Mouse (Mus musculus) limb, embryonic 10.5 days (tissue): ENCODE results near the gene Mdc1. TPM values are rescaled to one million over a fixed set of nuclear protein-coding genes. Genes with fewer than 3 reads are reported as not detected.
A peak's percentile ranks its signal among the peaks of the same experiment; 100 is the strongest.

Experiments
- DNase-seq: peaks from one replicate; pipeline ENCODE4 v3.0.0-alpha.2; 2017; ENCODE audit warnings: low spot score
- H3K27ac ChIP-seq: fragments of 300-500 bp; sonication (generic); 2 replicates; pipeline ENCODE4 v1.5.1; 2016; ENCODE audit warnings: mild to moderate bottlenecking
- H3K27me3 ChIP-seq: fragments of 300-500 bp; sonication (generic); 2 replicates; pipeline ENCODE4 v1.6.1; 2016; ENCODE audit warnings: low read depth, mild to moderate bottlenecking; ENCODE audit not compliant: poor library complexity, severe bottlenecking
- H3K36me3 ChIP-seq: fragments of 300-500 bp; sonication (generic); 2 replicates; pipeline ENCODE4 v1.6.1; 2016; ENCODE audit warnings: mild to moderate bottlenecking, moderate library complexity
- H3K4me1 ChIP-seq: fragments of 300-500 bp; sonication (generic); 2 replicates; pipeline ENCODE4 v1.6.1; 2016
- H3K4me3 ChIP-seq: fragments of 300-500 bp; sonication (generic); 2 replicates; pipeline ENCODE4 v1.5.1; 2016; ENCODE audit warnings: mild to moderate bottlenecking, moderate library complexity
- H3K9me3 ChIP-seq: fragments of 300-500 bp; sonication (generic); replicated peaks from 2 replicates; pipeline ENCODE4 v1.6.1; 2016; ENCODE audit warnings: mild to moderate bottlenecking
- WGBS: fragments of 180-500 bp; shearing (Covaris S2); methylation state at CpG from one replicate; pipeline ENCODE4 v1.1.7; 2016; 5-methylcytosine and 5-hydroxymethylcytosine counted together
- polyA plus RNA-seq: library from polyadenylated mRNA; unstranded; fragments of >200 nt; fragmentation: Nextera tagmentation; extraction: Ambion mirVana; gene quantifications from 2 replicates; pipeline ENCODE4 v1.2.1, GENCODE M21; 2016

The Mdc1 gene
- polyA plus RNA-seq, 1 experiment from 2014 or later: 27.3 TPM

DNA sequence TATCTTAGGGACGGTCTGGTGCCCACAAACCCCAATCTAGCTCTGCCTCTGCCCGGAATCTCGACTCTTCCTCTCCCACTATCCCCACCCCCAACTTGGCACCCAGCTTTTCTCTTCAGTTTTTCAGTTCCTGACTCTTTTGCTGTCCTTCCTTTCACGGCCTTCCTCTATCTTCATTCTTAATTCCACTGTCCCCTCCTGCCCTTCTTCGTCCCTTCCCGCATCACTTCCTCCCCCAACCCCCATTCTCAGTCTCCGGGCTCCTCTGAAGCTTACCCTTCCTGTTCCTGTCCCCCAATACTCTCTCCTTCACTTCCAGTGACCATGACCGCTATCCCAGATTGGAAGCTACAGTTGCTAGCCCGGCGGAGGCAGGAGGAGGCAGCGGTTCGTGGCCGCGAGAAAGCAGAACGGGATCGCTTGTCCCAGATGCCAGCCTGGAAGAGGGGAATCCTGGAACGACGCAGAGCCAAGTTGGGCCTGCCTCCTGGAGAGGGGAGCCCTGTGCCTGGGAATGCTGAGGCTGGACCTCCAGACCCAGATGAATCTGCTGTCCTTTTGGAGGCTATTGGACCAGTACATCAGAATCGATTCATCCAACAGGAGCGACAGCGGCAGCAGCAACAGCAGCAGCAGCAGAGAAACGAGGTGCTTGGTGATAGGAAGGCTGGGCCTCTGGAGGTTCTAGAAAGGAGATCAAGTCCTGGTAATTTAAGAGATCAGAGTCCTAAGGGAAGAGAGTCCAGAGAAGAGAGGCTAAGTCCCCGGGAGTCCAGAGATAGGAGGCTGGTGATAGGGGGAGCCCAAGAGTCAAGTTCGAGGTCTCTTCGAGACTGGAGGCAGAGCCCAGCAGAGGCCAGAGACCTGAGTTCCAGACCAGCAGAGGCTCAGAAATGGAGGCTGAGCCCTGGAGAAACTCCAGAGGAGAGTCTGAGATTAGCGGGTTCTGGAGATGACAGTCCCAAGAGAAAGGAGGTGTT is 25.9 kb downstream of the Mdc1 start:
- WGBS: 13% methylated on average over 26 of the region's 26 CpGs
- H3K36me3 ChIP-seq: peaks cover 49% of the 10 kb centered on the region
- peak overlapping the region; percentile 97 for H3K27ac ChIP-seq
- H3K4me3 ChIP-seq: peak overlapping the region; percentile 73
- no peaks in the 10 kb centered on the region for H3K27me3 ChIP-seq
- no peaks in the 10 kb centered on the region for H3K9me3 ChIP-seq
- peaks cover 69% of the 10 kb centered on the region for H3K4me1 ChIP-seq
- DNase-seq: peak; percentile 56

DNA sequence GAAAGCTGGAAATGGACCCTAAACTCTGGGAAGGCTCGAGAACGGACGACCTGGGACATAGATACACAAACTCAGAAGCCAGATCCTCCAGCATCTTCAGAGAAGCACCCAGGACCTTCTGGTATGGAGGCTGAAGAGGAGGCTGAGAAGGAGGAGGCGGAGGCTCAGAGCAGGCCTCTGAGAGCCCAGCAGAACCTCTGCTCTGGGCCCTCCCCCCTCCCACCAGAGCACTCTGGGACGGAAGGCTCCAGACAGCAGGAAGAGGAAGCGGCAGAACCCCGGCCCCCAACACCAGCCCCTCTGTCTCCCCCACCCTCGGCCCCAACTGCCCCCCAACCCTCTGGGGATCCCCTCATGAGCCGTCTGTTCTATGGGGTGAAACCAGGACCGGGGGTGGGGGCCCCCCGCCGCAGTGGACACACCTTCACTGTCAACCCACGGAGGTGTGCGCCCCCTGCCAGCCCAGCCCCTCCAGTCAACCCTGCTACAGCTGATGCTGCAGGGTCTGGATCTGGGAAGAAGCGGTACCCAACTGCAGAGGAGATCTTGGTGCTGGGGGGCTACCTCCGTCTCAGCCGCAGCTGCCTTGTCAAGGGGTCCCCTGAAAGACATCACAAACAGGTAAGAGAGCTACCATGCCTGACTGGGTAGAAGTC is 27.0 kb downstream of the Mdc1 start:
- peaks cover 52% of the 10 kb centered on the region for H3K36me3 ChIP-seq
- H3K4me3 ChIP-seq: peak overlapping the region; percentile 73
- H3K4me1 ChIP-seq: peaks cover 73% of the 10 kb centered on the region
- WGBS: 53% methylated on average over 17 of the region's 17 CpGs
- H3K27me3 ChIP-seq: no peaks in the 10 kb centered on the region
- H3K27ac ChIP-seq: peak overlapping the region; percentile 97
- no peak for DNase-seq
- no peaks in the 10 kb centered on the region for H3K9me3 ChIP-seq

DNA sequence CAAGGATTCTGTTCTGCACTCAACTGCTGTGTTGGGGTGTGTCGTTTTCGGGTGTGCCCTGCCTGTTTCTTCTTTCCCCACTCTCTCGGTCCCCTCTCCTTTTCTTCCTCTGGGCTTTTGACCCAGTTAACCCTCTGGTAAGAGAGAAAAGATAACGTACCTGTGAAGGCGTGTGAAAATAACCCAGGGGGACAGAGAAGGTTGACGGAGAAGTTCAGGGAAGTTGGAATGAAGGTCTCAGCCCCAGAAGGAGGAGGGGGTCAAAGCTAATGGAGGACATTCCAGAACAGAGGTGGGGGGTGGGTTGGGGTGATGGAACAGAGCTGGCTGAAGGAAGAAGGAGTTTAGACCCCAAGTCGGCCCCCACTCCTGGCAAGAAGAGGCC is 27.6 kb downstream of the Mdc1 start:
- H3K4me1 ChIP-seq: peaks cover 76% of the 10 kb centered on the region
- peak overlapping the region; percentile 73 for H3K4me3 ChIP-seq
- H3K27ac ChIP-seq: peak overlapping the region; percentile 97
- no peaks in the 10 kb centered on the region for H3K27me3 ChIP-seq
- DNase-seq: no peak
- WGBS: 6% methylated on average over 7 of the region's 7 CpGs
- H3K9me3 ChIP-seq: no peaks in the 10 kb centered on the region
- H3K36me3 ChIP-seq: peaks cover 52% of the 10 kb centered on the region

DNA sequence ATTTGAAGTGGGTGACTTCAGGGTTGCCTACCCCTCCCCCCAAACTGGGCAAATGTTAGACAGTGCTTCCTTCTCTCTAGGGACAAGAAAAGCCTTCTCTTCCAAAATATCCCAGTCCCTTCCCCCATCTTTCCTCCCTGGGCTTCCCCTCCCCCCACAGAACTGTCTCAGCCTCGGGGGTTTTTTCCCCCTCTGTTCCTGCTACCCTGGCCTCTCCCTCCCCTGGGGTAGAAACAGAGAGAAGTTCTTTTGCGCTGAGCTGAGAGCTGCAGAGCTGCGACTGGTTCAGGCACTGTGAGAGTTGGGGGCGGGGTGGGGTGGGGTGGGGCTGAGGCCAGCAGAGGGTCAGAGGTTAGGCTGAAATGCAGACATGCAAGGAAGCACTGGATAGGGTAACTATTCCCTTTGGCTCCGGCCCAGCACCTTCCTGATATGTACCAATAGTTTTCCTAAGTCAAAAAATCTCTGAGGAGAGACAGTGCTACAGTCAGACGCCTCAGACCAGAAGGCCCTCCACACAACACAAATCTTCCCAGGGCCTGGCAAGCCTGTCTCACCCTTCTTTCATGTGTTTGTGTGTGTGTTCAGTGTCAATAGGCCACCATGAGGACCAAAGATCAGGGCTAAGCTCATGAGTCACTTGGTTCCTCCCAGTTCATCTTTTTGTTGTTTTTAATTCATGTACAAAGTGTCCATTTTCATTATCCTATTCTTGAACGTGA is 28.2 kb downstream of the Mdc1 start:
- peak overlapping the region; percentile 97 for H3K27ac ChIP-seq
- peak; percentile 50 for DNase-seq
- WGBS: 8% methylated on average over 7 of the region's 7 CpGs
- peaks cover 73% of the 10 kb centered on the region for H3K4me1 ChIP-seq
- no peaks in the 10 kb centered on the region for H3K9me3 ChIP-seq
- H3K4me3 ChIP-seq: peak overlapping the region; percentile 73
- no peaks in the 10 kb centered on the region for H3K27me3 ChIP-seq
- H3K36me3 ChIP-seq: peaks cover 52% of the 10 kb centered on the region

DNA sequence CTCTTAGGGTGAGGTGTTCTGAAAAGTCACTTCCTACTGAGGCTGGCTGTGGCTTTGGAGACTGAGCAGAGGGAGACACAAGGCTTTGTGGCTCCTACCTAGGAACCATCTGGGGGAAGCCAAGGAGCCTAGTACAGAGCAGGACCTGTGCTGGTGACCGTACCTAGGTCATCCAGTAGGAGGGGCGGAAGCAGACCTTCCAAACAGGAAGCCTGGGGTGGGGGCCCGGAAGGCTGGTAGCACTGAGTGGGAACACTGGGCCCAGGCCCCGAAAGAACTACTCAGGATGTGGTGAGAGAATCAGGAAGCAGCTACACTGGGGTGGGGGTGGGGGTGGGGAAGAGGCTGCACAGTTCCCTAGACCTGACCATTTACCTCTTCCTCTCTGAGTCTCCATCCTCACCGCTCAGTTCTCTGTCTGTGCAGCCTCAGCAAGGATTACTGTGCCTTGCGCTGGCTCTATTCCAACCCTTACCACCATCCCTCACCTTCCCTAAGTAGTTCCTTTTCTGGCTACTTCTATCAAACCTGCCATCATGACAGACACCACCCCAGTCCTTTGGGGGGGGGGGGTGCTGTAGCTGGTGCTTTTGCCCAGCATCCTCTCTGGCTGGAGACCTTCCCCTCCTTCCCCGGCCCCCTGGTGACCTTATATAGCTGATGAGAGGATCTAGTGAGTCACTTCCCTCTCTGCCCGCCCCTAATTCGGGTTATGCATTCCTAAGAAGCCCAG is 29.0 kb downstream of the Mdc1 start:
- peak overlapping the region; percentile 97 for H3K27ac ChIP-seq
- peaks cover 65% of the 10 kb centered on the region for H3K4me1 ChIP-seq
- no peak for DNase-seq
- WGBS: 66% methylated on average over 9 of the region's 9 CpGs
- H3K9me3 ChIP-seq: no peaks in the 10 kb centered on the region
- peak overlapping the region; percentile 73 for H3K4me3 ChIP-seq
- peaks cover 59% of the 10 kb centered on the region for H3K36me3 ChIP-seq
- H3K27me3 ChIP-seq: no peaks in the 10 kb centered on the region

DNA sequence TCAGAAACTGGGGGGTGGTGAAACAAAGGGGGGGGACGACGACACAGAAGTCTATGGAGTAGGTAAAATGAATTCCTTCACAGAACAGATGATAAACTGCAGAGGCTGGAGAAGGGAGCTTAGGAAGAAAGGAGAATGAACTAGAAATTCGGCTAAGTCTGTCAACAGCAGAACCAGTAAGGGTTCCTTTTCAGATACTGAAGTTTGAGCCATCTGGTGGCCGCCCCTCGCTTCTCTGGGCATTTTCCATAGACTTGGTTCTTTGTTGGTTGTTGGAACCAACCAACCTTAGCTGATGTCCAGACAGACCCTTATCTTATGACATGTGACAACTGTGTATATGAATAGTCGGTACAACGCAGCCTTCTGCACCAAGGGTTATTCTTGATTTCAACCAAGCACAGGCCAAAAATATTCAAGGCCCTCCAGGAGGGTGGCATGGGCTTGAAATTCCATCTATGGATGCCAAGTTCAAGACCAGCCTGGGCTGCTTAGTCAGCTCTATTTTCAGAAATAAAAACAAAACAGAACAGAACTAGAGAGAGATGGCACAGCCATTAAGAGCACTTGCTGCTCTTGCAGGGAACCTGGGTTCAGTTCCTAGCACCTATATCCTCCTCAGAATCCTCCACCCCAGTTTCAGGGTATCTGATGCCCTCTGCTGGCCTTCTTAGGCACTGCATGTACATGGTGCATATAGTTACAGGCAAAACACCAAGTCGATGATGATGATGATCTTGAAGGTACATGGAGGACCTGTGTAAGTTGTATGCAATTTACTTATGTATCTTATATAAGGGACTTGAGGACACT is 29.8 kb downstream of the Mdc1 start:
- whole genome bisulfite sequencing: 86% methylated on average over 8 of the region's 8 CpGs
- H3K36me3 ChIP-seq: peaks cover 64% of the 10 kb centered on the region
- peak overlapping the region; percentile 97 for H3K27ac ChIP-seq
- peaks cover 58% of the 10 kb centered on the region for H3K4me1 ChIP-seq
- DNase-seq: peak; percentile 44
- no peaks in the 10 kb centered on the region for H3K27me3 ChIP-seq
- H3K9me3 ChIP-seq: no peaks in the 10 kb centered on the region
- peak overlapping the region; percentile 73 for H3K4me3 ChIP-seq

DNA sequence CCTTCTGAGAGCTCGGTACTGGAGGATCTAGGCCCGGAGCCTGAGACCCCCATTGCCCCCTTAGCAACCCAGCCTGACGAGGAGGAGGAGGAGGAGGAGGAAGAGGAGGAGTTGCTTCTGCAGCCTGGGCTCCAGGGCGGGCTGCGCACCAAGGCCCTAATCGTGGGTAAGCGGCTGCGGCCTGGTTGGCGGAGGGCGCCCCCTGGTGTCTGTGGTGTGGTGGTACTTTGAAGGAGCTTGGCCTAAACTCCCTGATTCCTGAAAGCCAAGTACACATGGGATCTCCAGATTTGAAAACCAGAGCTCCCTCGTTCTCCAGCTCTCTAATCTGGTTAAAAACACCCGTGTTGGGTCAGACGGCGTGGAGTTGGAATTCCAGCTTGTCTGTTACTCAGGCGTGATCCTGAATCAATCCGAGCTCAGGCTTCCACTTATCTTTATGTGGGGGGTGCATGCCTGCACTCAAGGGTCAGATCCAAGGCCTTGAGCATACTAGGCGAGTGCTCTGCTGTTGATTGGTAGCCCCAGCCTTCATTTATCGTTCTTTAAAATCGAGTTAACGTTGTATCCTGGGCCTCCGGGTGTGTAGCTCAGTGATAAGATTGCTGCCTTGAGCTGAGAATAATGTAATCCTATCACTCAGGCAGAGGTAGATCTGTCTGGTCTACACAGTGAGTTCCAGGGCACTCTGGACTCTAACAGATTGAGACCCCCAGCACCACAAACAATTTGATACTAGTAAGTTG is 32.6 kb downstream of the Mdc1 start:
- Histone ChIP-seq H3K27ac (peak overlapping the region; percentile 54; the same call in 1 of the 2 replicates), H3K27me3 (no peaks in the 10 kb centered on the region), H3K4me3 (peak overlapping the region; percentile 9; the same call in 1 of the 2 replicates), H3K36me3 (peaks cover 64% of the 10 kb centered on the region), H3K9me3 (no peaks in the 10 kb centered on the region), H3K4me1 (peaks cover 33% of the 10 kb centered on the region)
- DNase-seq: peak; percentile 95
- 34% methylated on average over 21 of the region's 21 CpGs for WGBS

DNA sequence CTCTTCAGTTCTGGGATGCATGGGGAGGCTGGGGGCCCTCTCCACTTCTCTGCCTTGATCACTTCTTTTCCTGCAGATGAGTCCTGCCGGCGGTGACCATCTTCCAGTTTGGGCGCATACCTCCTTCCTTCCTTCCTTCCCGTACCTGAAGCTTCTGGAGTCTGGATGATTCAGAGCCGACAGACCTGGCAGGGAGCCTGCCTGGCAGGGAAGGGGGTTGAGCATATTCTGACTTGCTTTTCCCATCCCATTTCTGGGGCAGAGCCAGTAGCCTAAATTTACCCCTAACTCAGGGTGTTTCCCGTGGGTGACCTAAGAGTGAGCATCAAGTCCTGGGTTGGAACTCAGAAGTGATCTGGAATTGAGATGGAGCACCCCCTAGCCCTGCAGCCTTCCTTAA is 33.4 kb downstream of the Mdc1 start:
- WGBS: 86% methylated on average over 6 of the region's 6 CpGs

DNA sequence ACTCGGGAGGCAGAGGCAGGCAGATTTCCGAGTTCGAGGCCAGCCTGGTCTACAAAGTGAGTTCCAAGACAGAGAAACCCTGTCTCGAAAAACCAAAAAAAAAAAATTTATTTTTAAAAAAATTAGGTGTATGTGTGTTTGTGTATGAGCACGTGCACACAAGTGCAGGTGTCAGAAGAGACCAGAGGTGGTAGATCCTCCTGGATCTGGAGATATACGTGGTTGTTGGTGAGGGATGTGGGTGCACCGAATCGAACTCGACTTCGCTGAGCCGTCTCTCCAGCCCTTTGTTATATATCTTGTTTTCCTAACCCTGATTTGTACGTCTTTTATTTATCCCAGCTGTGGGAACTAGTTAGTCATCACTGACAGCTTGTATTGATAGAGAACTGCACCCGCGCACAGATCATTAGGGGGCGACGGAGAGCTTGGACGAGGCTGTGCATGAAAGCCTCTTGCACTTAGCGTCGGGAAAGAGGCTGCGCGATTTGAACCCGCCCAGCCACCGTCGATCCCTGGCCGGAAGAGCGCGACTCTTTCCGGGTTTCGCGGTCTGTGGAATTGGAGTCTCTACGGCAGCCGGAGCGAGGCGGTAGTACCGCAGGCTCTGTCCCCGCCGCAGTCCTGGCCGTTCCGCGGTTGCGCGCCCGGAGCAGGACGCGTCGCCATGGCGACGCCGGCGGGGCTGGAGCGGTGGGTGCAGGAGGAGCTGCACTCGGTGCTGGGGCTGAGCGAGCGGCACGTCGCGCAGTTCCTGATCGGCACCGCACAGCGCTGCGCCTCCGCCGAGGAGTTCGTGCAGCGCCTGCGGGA is 38.1 kb downstream of the Mdc1 start, which contains the start of gene Dhx16:
TSS of gene Dhx16 (plus strand) at position 575 of the 813 bp plus-strand sequence.
- Histone ChIP-seq H3K9me3 (no peaks in the 10 kb centered on the region), H3K4me3 (peak within 1 kb of the TSS; percentile 98), H3K36me3 (peaks cover 58% of the 10 kb centered on the region), H3K27me3 (no peaks in the 10 kb centered on the region), H3K27ac (peak within 1 kb of the TSS; percentile 86), H3K4me1 (peaks cover 12% of the 10 kb centered on the region)
- DNase-seq: peak; percentile 98
- WGBS: 6% methylated on average over 66 of the region's 66 CpGs

More for the DNA sequence above, 33.4 kb downstream of the Mdc1 start:
- Histone ChIP-seq H3K4me3 (no peak overlapping the region), H3K4me1 (peaks cover 25% of the 10 kb centered on the region), H3K27ac (no peak overlapping the region), H3K9me3 (no peaks in the 10 kb centered on the region), H3K27me3 (no peaks in the 10 kb centered on the region), H3K36me3 (peaks cover 64% of the 10 kb centered on the region)
- no peak for DNase-seq

DNA sequence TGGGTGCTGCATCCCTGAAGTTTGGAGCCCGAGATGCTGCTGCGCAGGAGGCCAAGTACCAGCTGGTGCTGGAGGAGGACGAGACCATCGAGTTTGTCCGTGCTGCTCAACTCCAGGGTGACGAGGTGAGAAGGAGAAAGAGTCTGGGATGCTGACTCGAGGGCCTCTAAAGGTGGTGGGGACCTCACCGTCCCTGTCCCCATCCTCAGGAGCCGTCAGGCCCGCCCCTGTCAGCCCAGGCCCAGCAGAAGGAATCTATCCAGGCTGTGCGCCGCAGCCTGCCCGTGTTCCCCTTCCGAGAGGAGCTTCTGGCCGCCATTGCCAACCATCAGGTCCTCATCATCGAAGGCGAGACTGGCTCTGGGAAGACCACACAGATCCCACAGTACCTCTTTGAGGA is 41.6 kb downstream of the Mdc1 start:
- H3K4me3 ChIP-seq: no peak overlapping the region
- H3K27me3 ChIP-seq: no peaks in the 10 kb centered on the region
- no peak overlapping the region for H3K27ac ChIP-seq
- 91% methylated on average over 17 of the region's 17 CpGs for WGBS
- peaks cover 68% of the 10 kb centered on the region for H3K36me3 ChIP-seq
- H3K9me3 ChIP-seq: no peaks in the 10 kb centered on the region
- peaks cover 12% of the 10 kb centered on the region for H3K4me1 ChIP-seq
- no peak for DNase-seq
